Mouse (Mus musculus) central nervous system, embryonic 18 days (tissue): ENCODE measurements around the gene Prlhr. TPM values are rescaled to one million over a fixed set of nuclear protein-coding genes. Genes with fewer than 3 reads are reported as not detected.

Experiments used
- polyA plus RNA-seq: library from polyadenylated mRNA; depleted of rRNA; stranded (reverse); fragments of >200 nt; gene quantifications from 2 replicates; pipeline ENCODE4 v1.2.3, GENCODE M21; 2012; rRNA removed

The Prlhr gene
- polyA plus RNA-seq: 1.5 and 1.9 TPM in 2 replicates

DNA sequence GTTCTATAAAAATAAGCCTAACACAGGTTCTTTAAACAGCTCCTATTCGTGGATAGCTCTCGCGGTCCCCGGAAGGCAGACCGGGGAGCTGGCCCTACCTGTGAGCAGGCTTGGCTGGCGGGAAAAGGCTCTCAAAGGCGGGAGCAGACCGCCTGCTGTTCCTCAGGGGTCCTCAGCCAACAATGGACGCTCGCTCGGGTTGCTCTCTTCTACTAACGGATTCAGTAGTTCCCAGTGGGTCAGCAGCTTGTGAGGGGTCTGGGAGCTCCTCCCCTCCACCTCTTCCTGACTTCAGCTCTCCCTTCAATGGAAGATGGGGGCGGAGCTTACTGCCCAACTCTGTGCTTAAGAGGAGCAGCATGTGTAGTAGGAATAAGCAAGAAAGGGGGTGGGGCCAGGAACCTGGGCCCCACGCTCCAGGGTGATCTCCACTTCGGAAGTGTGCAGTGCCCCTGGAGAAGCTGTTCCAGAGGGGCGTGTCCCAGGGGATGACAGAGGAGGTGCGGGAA lies at the start of gene Prlhr:
Gene Prlhr, minus strand, starts transcription at position 51 of the 509 bp plus-strand sequence.

Other genes with a start within 250 kb of the Prlhr start
- gene Fam204a, start 241.6 kb downstream of the Prlhr start, polyA plus RNA-seq: 25.0 and 28.5 TPM in 2 replicates
- 21.6 and 21.7 TPM in 2 replicates for gene Cacul1, start 112.7 kb upstream of the Prlhr start, polyA plus RNA-seq